Mouse (Mus musculus): Measurements from ENCODE around the gene Lcor. TPM values are rescaled to one million over a fixed set of nuclear protein-coding genes. Genes with fewer than 3 reads are reported as not detected.

The Lcor gene
- total RNA-seq, 2 experiments from 2014 or later: 15.4 to 16.0 TPM

DNA sequence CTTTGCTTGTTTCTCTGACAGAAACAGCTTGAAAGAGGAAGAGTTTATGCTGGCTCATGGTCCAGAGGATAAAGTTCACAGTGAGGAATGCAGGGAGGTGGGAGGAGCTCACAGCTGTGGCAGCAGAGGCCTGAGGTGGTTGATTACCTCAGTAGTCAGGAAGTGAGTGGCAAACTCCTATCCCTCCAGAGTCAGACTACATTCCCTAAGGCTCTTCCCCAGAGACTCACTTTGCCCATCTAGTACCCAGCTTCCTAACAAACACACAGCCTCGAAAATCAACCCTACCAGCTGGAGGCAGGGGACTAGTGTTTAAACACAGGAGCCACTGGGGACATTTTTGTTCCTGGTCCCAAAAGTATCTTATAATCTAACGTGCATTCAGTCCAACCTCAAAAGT is 7.5 kb upstream of the Lcor start:
- no peak for DNase-seq (ENCODE audit: low spot score in 2 of 2)

DNA sequence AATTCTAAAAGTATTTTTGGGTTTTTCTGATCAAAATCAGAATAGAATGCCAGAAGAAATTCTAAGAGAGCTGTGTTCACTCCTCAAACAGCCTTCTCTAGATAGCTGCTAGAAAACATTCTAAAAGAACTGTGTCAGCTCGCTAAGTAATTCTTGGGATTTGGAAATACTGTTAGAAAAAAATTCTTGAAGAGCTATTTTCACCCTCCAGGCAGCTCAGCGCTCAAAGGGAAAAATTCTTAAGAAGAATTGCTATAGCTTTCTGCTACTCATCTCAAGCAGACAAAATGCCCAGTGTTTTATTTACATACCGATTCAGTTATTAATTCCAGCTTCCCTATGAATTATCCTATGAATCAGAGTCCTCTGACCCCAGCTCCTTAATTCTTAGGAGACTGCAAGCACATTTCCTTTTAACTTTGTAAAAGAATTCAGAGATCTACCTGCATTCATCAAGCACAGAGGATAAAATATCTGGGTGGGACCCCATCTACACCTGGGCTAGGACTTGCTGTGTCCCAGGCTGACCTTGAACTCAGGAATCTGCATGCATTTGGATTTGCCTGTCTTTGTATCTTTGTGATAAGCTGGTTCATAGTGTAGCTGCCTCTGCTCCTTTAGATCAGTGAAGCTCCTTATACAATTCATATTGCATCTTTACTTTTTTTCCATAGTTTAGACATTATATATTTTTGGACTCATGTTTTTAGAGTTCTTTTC is 5.7 kb upstream of the Lcor start:
- no peak for DNase-seq (ENCODE audit: low spot score in 2 of 2)

DNA sequence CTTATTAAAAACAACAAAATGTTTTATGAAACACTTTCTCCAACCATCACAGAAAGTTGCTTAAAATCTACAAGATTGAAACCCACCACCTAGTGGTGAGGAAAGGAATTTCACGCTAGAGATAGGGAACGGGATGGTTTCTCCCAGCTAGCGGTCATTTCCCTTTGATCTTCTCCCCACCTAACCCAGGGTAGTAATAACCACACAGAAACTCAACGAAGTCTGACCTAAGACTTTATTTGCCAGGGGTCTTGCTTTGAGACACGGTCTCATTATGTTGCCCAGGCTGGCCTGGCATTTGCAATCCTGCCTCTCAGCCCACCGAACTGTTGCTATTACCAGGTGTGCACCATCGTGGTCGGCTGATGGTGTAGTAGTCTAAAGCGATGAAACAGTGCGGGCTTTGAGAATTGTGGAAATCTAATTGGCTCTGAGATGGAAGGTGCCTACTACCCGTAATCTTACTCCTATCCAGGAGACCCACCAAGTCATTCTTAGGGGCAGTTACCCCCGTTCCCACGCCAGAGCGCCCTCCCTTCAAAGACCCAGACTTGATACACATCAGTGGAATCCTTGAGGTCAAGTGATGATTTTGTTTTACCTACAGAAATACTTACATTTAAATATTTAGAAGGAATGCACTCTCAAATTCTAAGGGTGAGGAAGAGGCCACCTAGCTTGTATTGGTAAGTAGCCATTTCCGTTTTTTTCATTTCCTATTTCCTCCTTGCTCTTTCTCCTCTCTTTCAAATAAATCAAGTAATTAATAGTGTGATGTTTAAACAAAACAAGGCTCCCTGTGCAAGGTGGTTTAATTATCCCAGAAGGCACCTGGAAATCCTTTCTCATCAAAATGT is 1.2 kb upstream of the Lcor start:
- peak in 1 of 2 experiments; percentile 26 for DNase-seq (ENCODE audit: low spot score in 2 of 2)

DNA sequence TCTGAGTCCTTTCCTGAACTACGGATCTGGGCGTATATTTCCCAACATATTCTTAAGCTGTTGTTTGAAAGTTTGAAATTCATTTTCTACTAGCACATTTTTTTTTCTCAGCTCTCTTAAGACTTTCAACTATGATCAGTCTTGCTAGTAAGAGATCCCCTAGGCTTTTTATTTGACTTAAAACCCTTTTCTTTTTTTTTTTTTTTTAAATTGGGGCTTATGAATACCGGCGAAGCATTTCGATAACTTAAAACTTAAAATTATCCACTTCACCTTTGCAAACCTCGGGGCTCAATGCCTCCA is 599 bp upstream of the Lcor start:
- DNase-seq (ENCODE audit: low spot score in 2 of 2): no peak

DNA sequence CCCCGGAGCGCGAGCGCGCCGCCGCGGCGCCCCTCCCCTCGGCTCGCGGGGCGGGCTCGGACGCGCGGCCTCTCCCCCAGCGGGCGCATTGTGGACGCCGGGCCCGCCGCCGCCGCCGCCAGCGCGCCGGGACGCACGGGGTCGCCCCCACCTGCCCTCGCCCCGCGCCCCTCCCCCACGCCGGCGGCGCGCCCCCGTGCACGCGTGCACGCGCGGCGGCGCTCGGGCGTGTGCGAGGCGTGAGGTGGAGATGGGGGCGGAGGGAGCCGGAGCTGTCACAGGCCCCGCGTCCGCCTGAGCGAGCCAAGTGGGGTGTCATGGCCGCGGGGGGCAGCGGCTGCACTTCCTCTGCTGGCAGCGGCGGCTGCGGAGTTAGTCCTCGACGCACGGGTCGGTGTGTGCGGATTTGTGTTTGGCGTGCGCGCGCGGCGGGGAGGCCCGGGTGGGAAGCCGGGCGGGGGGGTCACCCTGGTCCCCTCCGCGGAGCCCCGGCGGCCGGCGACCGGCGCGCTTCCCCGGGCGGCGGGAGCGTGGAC is 540 bp downstream of the Lcor start:
- peak; percentile 67 to 74 for DNase-seq (ENCODE audit: low spot score in 2 of 2)

DNA sequence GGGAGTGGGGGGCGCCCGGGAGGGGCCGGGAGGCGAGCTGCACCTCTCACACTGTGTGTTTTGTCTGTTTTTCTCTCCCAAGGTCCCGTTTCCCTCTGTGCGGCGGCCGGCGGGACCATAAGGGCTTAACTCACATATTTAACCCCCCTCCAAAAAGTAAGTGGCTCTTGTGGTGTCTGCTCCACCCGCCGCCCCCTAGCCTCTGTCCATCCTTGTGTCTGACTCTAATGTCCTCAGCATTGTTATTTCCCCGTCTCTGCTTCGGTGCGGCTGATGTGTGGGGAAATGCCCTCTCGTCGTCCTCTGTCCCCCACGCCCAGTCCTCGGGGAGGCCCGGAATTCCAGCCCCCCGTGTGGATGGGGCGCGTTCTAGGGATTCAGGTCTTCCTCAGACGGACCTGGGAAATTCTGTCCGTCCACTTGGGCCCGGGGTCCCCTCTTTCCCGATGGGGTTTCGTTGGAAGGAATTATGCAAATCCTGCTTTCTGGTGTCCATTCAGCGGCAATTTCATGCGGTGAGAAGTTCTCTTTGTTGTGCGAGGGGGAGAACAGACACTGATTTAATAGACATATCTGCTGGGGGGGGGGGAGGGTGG is 1.1 kb downstream of the Lcor start:
- peak in 1 of 2 experiments; percentile 31 for DNase-seq (ENCODE audit: low spot score in 2 of 2)

DNA sequence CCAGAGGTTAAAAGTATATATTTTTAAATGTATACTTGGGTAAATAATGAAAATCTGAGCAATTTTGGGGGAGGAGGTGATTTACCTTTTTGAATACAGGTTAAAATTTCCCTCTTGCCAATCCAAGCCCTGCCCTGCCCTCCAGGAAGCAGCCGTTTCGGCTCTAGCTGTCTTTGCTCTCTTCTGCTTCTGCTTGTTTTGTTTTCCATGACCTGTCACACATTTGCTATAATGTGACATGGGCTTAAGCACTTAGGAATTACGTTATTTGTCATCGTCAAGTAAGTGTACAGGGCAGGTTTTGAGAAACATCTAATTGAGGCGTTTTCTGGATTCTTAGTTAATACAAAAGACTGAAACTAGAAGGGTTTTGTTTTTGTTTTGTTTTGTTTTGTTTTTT is 1.9 kb downstream of the Lcor start:
- DNase-seq (ENCODE audit: low spot score in 2 of 2): no peak

DNA sequence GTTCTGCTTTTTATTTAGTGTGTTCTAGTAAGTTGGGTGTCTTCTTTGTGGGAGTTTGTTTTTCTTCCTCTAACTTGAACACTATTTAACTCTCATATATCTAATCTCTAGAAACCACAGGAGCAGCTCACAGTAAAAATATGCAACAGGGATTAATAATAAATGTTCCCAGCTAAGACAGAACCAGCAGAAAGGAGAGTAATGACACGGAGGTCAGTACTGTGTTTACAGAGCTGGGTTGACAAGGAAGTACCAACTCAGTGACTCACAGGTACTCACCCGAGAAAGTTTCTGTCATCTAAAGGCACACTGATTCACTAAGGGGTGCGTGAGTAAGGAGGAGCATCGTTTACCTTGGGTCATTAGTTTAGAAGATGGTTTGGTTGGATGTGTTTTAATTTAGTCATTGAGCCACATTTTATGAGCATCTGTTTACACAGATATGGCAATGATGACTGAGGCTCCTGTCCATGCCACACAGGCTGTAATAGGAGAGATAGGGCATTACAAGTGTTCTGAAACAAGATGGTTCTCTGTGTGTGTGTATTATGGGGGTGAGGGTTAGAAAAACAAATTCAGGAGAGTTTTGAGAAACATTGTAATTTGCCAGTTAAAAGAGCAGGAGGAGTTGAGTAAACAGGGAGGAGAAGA is 13.1 kb downstream of the Lcor start:
- DNase-seq (ENCODE audit: low spot score in 2 of 2): no peak

DNA sequence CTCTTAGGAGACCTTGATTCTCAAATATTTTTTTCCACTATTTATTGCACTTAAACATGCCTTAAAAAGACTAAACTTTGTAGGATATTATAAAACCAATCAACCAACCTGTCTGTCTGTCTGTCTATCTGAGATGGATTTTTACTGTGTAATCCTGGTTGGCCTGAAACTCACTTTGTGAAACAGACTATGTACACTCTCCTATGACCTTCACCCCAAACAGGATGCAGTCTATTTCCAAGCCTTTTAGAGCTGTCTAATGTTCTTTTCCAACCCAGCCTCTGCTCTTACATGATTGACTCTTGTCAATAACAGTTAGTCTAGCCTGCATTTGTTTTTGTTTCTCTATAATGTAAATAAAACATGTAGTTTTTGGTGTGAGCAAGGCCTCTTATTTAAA is 13.6 kb downstream of the Lcor start:
- DNase-seq (ENCODE audit: low spot score in 2 of 2): no peak

DNA sequence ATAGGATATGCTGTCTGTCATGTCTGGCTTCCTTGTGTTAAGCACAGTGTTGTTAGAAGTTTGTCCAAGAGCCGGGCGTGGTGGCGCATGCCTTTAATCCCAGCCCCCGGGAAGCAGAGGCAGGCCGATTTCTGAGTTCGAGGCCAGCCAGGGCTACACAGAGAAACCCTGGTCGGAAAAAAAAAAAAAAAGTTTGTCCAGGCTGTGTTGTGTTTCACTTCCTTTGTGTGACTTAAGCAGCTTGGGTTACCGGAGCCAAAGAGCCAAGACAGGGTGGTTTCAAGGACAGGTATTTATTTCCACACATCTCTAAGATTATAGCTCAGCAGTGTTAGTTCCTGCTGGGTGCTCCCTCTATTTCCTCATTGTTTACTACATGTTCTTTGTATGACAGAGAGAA is 25.4 kb downstream of the Lcor start:
- no peak for DNase-seq (ENCODE audit: low spot score in 2 of 2)

DNA sequence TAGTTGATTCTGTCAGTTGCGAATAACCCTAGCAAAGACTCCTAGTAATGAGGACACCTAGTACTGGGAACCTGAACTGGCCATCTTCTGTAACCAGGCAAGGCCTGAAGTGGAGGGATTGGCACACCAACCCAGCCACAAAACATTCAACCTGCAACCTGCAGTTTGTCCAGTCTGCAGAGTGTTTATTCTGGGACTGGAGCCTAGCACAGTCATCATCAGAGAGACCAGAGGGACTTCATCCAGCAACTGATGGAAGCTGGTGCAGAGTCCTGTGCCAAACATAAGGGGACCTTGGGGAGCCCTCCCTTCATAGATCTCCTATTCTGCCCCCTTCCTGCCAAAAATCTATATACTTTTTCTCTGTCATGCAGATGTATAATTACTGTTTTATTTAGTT is 32.4 kb downstream of the Lcor start:
- DNase-seq (ENCODE audit: low spot score in 2 of 2): no peak

DNA sequence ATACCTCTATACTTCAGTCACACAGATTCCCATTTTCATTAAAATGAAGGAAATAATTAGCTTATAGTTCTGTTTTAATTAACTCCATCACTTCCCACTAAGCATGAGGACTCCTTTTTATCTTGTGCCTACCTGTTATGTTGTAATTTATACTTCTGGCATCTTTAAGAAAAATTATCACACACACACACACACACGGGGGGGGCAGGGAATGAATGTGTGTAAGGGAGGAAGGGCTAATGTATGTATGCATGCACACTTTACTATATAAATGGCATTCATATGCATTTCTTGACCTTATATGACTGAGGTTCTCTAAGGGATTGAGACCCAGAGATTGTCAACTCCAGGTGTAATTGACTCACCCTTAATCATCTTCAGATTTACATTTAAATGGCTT is 33.1 kb downstream of the Lcor start:
- no peak for DNase-seq (ENCODE audit: low spot score in 2 of 2)

DNA sequence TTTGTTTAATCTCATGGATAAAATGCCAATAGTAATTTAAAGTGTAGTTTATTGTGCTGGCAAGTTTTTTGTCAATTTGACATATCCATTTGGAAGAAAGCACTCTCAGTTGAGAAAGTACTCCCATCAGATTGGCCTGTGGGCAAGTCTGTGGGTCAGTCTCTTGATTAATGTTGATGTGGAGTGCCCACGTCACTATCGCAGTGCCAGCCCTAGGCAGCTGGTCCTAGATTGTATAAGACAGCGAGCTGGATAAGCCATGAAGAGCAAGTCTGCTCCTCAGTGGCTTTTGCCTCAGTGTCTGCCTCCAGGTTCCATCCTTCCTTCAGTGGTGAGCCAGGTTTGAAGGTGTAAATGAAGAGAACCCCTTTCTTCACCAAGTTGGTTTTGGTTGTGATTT is 34.6 kb downstream of the Lcor start:
- DNase-seq (ENCODE audit: low spot score in 2 of 2): no peak

DNA sequence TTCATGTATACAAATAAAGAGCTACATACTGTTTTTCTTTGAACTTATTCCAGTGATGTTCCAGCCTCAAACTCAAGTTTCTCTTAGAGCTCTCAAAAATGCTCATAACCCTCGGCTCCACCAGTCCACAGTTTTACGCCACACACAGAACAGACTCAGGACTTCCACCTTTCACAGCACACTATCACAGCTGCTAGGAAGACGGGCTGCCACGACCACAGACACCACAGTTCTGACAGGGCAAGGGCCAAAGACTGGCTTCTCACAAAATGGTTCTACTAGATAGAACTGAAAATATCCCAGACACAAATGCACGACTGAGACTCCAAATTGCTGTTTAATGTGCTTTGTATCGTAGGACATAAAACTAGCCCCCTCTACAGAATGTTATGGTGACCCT is 36.7 kb downstream of the Lcor start:
- no peak for DNase-seq (ENCODE audit: low spot score in 2 of 2)

DNA sequence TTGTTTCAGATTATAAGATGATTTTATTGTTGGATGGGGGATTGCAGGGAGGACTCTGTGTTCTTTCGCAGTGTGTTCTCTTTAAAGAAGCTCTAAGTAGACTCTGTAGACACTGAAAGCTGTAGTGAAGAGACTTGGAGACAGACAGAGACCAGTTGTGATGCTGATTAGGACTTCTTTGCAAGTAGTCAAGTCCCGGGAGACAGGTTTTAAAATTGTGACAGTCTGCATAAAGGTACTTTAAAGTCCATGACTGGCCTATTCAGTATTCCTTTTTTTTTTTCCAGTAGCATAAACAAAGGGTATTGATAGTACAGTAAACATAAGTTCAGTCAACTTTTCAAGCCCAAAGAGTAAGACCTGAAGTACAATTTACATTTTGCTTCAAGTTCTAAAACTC is 39.8 kb downstream of the Lcor start:
- DNase-seq (ENCODE audit: low spot score in 2 of 2): no peak

DNA sequence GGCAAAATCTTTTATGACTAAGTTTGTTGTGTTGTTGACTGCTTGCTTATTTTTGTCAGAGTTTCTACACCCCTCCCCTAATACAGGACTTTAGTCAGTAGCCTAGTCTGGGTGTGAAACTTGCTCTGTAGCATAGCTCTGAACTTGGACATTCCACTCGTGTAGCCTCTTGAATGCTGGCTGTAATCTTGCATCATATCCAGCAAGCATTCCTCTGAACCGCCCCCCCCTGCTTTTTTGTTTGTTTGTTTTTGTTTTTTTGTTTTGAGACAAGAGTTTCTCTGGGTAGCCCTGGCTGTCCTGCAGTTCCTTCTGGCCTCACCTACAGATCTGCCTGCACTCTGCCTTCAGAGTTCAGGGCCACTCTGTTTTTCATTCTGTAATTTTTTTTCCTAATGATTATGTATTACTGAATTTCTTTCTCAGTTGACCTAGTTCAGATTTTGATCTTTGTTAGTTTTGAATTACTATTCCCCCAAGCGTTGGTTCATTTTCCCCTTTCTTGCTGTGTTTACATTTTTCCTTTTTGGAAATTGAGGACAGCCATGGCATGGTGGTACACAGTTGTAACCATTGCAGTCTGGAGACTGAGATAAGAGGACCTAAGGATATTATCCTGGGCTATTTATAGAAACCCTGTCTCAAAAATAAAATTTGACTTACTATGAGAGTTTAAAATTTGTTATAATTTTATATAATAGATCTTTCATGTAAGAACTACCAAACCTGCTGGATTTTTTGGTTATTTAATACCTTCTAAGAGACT is 41.5 kb downstream of the Lcor start:
- DNase-seq (ENCODE audit: low spot score in 2 of 2): no peak

DNA sequence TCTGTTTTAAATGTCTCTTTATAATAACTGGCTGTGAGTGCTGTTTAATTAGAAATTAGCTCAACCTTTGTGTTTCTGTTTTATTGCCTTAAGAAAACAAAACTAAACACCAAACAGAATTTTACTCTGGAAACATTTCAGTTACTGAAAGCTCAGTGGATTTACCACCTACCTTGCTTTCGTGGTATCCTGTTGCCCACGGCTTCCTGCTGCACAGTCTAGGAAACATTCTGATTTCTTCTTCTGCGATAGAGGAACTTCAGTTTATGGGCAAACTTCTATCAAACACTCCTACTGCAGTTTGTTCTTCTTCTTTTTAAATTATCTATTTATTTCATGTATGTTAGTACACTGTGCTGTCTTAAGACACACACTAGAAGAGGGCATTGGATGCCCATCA is 46.7 kb downstream of the Lcor start:
- no peak for DNase-seq (ENCODE audit: low spot score in 2 of 2)

DNA sequence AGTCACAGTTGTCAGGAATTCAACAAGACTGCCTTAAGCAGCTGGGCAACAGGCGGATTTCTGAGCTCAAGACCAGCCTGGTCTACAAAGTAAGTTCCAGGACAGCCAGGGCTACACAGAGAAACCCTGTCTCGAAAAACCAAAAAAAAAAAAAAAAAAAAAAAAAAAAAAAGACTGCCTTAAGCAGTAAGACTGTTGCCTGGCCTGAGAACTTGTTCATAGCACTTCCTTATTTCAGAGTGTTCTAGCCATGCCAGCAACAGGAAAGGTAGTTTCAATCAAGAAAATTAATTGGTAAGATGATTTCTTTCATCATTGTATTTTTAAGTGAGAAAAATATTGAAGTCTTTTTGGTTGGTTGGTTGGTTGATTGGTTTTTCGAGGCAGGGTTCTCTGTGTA is 51.6 kb downstream of the Lcor start:
- no peak for DNase-seq (ENCODE audit: low spot score in 2 of 2)

DNA sequence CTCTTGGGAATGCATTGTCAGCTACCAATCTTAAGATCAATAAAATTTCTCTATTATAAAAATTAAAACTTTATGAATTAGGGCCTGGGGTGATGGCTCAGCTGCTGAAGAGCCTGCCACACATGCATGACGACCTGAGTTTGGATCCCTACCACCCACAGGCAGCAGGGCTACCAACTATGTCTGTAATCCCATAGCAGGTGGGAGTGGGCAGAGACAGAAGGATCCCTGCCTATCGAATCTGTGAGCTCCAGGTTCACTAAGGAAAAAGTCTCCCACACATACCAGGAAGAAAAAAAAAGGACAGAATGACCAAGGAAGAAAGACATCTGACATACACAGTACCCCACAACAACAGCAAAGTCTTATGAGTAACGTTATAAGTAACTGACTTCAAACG is 74.5 kb downstream of the Lcor start:
- no peak for DNase-seq (ENCODE audit: low spot score in 2 of 2)

DNA sequence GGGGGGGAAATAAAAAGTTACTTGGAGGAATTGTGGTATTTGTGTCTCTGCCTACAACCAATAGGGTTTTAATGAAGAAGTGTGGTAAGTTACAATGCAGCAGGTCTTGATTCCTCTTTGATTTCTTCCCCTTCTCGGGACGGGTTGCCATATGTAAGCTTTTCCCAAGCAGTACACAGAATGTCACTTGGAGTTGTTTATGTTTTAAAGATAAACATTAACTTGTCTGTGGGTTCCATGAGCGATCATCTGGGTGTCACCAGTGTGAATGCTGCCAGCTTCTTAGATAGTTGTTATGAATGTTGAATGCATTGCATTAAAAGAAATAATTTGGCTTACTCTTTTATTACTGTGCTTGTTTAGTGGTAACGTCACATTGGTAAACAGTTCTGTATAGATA is 75.1 kb downstream of the Lcor start:
- no peak for DNase-seq (ENCODE audit: low spot score in 2 of 2)

DNA sequence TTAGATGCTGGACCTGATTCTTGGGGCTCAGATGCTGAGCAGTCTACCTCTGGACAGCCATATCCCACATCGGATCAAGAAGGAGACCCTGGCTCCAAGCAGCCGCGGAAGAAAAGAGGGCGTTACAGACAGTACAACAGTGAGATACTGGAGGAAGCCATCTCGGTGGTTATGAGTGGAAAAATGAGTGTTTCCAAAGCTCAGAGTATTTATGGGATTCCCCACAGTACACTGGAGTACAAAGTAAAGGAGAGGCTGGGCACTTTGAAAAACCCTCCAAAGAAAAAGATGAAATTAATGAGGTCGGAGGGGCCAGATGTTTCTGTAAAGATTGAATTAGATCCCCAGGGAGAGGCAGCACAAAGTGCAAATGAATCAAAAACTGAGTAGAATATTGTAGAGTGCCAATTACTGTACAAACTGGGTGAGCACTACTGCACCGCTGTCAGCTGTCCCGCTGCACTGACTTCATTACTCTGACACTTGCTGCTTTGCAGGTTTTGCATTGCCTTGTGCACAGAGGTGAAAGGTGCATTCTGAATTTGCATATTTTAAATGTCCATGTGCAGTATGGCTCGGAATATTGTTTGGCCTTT is 76.6 kb downstream of the Lcor start:
- no peak for DNase-seq (ENCODE audit: low spot score in 2 of 2)

Data from adrenal gland, adult 18-20 months (tissue).